1 mouse cellular context compared by ENCODE assay signal in the genomic region with DNA sequence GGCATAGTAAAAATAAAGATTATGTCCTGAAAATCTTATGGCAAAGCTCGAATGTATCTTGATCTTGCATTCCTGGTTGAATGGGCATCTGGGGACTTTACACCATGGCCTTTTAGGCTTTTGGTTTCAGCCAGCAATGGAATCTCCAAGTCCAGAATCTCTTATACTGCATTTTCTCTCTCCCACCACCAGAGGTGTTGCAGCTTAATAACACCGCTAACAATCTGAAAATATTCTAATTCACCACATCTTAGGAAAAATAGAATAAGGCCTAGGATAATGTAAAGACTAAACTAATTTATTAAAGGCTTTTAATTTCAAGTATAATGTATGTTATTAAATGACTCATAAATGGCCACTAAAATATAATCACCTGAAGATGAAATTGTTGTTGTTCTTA.
TF ChIP-seq lines count a peak whose summit lies in the region.

No protein-coding gene starts in this region.

TF ChIP-seq in CH12.LX, 34 proteins besides CTCF, POLR2A, EP300 and RAD21 (continued from another document):
- TF ChIP-seq UBTF (IDR thresholded peaks at IDR 0.05; ENCODE audit: low read depth, low read length), result no peak
- TF ChIP-seq JUND (conservative IDR thresholded peaks at IDR 0.05; ENCODE audit: low read depth, low read length), result no peak
- TF ChIP-seq ZMIZ1 (IDR thresholded peaks at IDR 0.05; ENCODE audit: low read depth, low read length), result no peak
- no peak for TF ChIP-seq KAT2A (IDR thresholded peaks at IDR 0.05; ENCODE audit: insufficient replicate concordance, low read length)
- TF ChIP-seq JUN (IDR thresholded peaks at IDR 0.05; ENCODE audit: insufficient read depth, low read depth, low read length), result no peak
- no peak for TF ChIP-seq NRF1 (IDR thresholded peaks at IDR 0.05; ENCODE audit: low read depth, low read length)
- no peak for TF ChIP-seq RCOR1 (conservative IDR thresholded peaks at IDR 0.05; ENCODE audit: low read depth, low read length)
- TF ChIP-seq MEF2A (IDR thresholded peaks at IDR 0.05; ENCODE audit: borderline replicate concordance, low read depth, low read length), result no peak
- TF ChIP-seq SIN3A (IDR thresholded peaks at IDR 0.05; ENCODE audit: low read length), result no peak
- no peak for TF ChIP-seq ETS1 (conservative IDR thresholded peaks at IDR 0.05; ENCODE audit: low read depth, low read length)
- no peak for TF ChIP-seq USF1 (IDR thresholded peaks at IDR 0.05; ENCODE audit: low read depth, low read length)
- TF ChIP-seq TCF12 (IDR thresholded peaks at IDR 0.05; ENCODE audit: low read depth, low read length), result no peak
